Mouse (Mus musculus) E14TG2a.4 (cell line): Measurements from ENCODE around the gene Ssmem1.

Experiments
- H3K27me3 ChIP-seq: 2 replicates; pipeline ENCODE4 v1.6.1; 2014; ENCODE audit warnings: low read length, control low read depth; ENCODE audit not compliant: insufficient read depth
- H3K36me3 ChIP-seq: 2 replicates; pipeline ENCODE4 v1.6.1; 2014; ENCODE audit warnings: low read length, control low read depth; ENCODE audit not compliant: insufficient read depth
- H3K4me1 ChIP-seq: replicated peaks from 2 replicates; pipeline ENCODE4 v1.6.1; 2014; ENCODE audit warnings: low read depth, low read length, control low read depth
- H3K4me3 ChIP-seq: replicated peaks from 2 replicates; pipeline ENCODE4 v1.5.1; 2014; ENCODE audit warnings: mild to moderate bottlenecking, low read length
- H3K9me3 ChIP-seq: 2 replicates; pipeline ENCODE4 v1.6.1; 2014; ENCODE audit warnings: low read length, control low read depth
- CTCF ChIP-seq: conservative IDR thresholded peaks from 2 replicates; pipeline ENCODE4 v1.5.1; 2014; ENCODE audit warnings: low read length
- NANOG ChIP-seq: IDR thresholded peaks from 2 replicates; pipeline ENCODE4 v1.6.1; 2014; ENCODE audit warnings: borderline replicate concordance, low read length, mixed read lengths
- POU5F1 ChIP-seq: IDR thresholded peaks from 2 replicates; pipeline ENCODE4 v1.6.1; 2014; ENCODE audit warnings: low read length, borderline replicate concordance

The Ssmem1 gene

DNA sequence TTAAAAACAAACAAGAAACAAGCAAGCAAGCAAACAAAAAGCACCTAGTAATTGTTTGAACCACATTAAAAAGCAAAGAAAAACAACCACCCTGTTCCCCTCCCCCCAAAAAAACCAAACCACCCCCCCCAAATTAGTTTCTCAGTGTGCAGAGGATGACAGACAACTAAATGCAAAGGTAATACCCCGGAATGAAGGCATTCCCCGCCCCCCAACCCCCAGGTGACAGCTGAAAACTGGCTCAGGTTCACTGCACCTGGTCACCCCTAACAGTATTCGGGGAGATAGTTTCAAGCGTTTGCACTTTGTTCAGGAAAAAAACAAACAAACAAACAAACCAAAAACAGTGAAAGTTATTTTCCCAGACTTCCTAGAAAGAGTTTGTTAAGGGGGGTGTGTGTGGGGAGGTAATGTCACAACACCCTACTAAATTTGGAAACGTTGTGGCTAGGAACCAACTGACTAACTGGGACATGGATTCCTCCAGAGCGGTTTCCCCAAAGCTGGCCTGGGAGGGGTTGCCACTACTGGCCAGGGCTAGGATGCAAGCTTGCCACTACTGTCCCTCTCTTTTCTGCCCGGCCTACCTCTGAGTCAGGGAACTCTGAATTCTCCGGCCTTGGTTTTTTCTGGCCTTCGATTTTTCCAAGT lies 38.1 kb downstream of the Ssmem1 start:
- peaks cover 62% of the 10 kb centered on the region for H3K4me1 ChIP-seq
- H3K4me3 ChIP-seq = no peak overlapping the region
- TF ChIP-seq POU5F1 (no peak), CTCF (no peak), NANOG (no peak)
- peaks cover 59% of the 10 kb centered on the region for H3K27me3 ChIP-seq
- no peaks in the 10 kb centered on the region for H3K9me3 ChIP-seq
- H3K36me3 ChIP-seq = no peaks in the 10 kb centered on the region

DNA sequence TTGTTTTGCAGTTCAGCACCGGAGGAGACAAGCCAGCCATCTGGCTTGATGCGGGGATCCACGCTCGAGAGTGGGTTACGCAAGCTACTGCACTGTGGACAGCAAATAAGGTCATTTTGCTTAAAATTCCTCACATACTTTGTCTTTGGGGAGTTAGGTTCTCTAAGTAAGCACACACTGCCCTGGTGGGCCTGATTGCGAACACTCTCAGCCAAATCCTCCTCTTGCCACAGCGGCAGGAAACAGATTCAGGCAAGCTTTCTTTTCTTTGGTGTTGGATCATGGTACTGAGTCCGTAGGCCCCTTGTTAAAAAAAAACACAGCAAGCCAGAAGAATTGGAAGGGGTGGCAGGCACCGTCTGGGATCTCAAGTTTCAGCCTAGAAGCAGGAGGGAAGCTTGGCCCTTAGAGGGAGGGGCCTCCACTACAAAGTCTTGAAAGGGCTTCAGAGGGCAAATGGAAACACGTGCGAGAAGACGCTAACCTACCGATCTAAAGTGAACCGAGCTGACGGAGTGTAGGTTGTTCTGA lies 39.6 kb downstream of the Ssmem1 start:
- TF ChIP-seq NANOG (no peak), POU5F1 (no peak), CTCF (no peak)
- Histone ChIP-seq H3K9me3 (no peaks in the 10 kb centered on the region), H3K36me3 (no peaks in the 10 kb centered on the region), H3K4me1 (peaks cover 47% of the 10 kb centered on the region), H3K27me3 (peaks cover 59% of the 10 kb centered on the region), H3K4me3 (peak overlapping the region; percentile 32)

GRCm38 (mm10) chr6:30550496-30551192 lies 41.0 kb downstream of the Ssmem1 start:
- TF ChIP-seq NANOG = no peak
- TF ChIP-seq POU5F1 = no peak
- TF ChIP-seq CTCF = no peak
- H3K4me1 ChIP-seq = peaks cover 45% of the 10 kb centered on the region
- no peak overlapping the region for H3K4me3 ChIP-seq
- H3K9me3 ChIP-seq = no peaks in the 10 kb centered on the region
- no peaks in the 10 kb centered on the region for H3K36me3 ChIP-seq
- peaks cover 52% of the 10 kb centered on the region for H3K27me3 ChIP-seq

GRCm38 (mm10) chr6:30551193-30551515 lies 41.5 kb downstream of the Ssmem1 start:
- no peaks in the 10 kb centered on the region for H3K9me3 ChIP-seq
- peaks cover 48% of the 10 kb centered on the region for H3K27me3 ChIP-seq
- TF ChIP-seq NANOG = no peak
- no peak for TF ChIP-seq CTCF
- TF ChIP-seq POU5F1 = no peak
- H3K4me1 ChIP-seq = peaks cover 44% of the 10 kb centered on the region
- no peaks in the 10 kb centered on the region for H3K36me3 ChIP-seq
- H3K4me3 ChIP-seq = no peak overlapping the region

DNA sequence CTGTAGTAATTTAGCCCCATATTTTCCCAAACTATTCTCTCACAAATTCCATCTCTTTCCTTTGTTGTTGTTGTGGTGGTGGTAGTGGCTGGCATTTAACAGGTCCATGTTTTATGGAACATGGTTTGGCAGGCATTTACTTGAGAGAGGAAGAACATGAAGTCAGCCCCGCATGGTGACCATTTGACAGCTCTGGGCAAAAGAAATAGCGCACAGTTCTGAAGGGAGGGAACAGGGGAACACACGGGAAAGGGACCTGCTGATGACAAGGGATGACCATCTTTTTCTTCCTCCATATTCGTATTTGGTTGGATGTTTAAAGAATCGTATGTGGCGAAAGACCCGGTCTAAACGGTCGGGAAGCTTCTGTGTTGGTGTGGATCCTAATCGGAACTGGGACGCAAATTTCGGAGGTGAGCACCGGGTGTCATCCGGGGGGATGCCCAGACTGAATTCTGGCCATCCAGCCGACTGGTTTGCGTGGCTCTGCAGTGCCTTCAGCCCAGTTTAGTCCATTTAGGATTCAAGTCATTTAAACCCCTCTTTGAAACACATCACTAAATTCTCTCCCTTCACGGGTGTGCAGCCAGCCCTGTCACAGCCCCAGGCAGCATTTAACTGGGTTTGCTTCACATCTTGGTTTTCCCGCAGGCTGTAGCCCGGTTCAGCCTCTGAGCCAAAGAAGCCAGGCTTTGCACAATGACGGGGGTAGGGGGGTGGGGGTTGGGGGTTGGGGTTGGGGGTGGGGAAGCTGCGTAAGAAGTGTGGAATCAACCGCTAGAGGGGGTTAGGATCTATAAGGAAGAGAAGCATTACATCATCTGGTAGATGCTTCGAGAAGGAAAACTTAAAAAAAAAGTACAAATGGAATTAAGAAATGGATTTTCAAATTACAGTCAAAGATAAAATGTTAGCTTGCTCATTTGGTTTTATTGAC lies 42.3 kb downstream of the Ssmem1 start:
- Histone ChIP-seq H3K9me3 (no peaks in the 10 kb centered on the region), H3K4me1 (peaks cover 43% of the 10 kb centered on the region), H3K36me3 (no peaks in the 10 kb centered on the region), H3K27me3 (peaks cover 48% of the 10 kb centered on the region), H3K4me3 (no peak overlapping the region; the same call in 1 of the 2 replicates)
- no peak for TF ChIP-seq CTCF
- TF ChIP-seq NANOG = no peak
- TF ChIP-seq POU5F1 = no peak

DNA sequence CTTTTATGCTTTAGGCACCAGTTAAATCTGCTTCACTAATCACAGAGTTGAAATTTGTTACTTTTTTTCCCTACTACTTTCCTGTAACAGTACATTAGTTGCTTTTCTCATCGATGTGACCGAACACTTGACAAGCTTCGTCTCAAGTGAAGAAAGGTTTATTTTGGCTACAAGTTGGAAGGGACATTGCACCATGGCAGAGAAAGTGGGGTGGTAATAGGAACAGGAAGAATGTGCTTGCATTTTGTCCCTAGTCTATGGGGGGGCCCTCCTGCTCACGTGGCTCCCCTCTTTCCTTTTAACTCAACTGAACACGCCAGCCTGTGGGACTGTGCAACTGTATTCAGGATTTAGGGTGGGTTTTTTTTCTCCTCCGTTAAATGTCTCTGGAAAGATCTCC lies 43.0 kb downstream of the Ssmem1 start:
- TF ChIP-seq POU5F1 (no peak), CTCF (no peak), NANOG (no peak)
- H3K4me1 ChIP-seq = peaks cover 39% of the 10 kb centered on the region
- H3K27me3 ChIP-seq = peaks cover 48% of the 10 kb centered on the region
- no peaks in the 10 kb centered on the region for H3K36me3 ChIP-seq
- H3K9me3 ChIP-seq = no peaks in the 10 kb centered on the region
- no peak overlapping the region for H3K4me3 ChIP-seq

DNA sequence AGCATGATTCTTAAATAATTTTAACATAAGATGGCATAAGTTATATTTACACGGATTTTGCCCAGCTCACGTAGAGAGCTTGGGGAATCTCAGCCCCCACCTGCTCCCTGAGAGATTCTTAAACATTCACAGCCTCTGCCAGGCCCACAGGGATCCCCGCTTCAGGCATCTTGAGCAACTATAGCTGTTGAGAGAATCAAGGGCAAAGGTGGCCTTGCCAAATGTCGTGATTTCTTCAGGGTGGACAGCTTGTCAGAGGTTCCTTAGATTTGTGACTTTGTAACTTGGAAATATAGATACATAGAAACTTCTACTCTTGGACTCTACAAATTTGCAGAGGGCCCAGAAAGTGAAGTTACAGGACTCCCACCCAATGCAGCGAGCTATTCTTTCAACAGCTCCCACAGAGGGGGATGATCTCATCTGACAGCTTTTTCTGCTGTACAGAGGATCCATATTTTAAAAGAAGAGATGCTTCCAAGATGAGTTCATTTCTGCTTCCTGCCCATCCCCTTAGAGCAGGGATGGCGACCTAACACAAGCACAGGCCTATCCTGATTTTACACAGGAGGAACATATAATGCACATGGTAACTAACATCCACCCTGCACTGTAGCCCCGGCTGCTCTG lies 43.8 kb downstream of the Ssmem1 start:
- no peak overlapping the region for H3K4me3 ChIP-seq
- no peaks in the 10 kb centered on the region for H3K9me3 ChIP-seq
- H3K36me3 ChIP-seq = no peaks in the 10 kb centered on the region
- peaks cover 31% of the 10 kb centered on the region for H3K4me1 ChIP-seq
- TF ChIP-seq CTCF = no peak
- no peak for TF ChIP-seq POU5F1
- no peak for TF ChIP-seq NANOG
- H3K27me3 ChIP-seq = peaks cover 40% of the 10 kb centered on the region

GRCm38 (mm10) chr6:30554092-30554491 lies 44.4 kb downstream of the Ssmem1 start:
- TF ChIP-seq NANOG (no peak), CTCF (0 out of 2 replicates have a peak, but pooled peaks have one; percentile 5)
- Histone ChIP-seq H3K4me3 (no peak overlapping the region), H3K9me3 (no peaks in the 10 kb centered on the region), H3K4me1 (peaks cover 28% of the 10 kb centered on the region), H3K27me3 (peaks cover 41% of the 10 kb centered on the region), H3K36me3 (no peaks in the 10 kb centered on the region)
